Comparison of ENCODE assay signal across 9 mouse cellular contexts in the genomic region with DNA sequence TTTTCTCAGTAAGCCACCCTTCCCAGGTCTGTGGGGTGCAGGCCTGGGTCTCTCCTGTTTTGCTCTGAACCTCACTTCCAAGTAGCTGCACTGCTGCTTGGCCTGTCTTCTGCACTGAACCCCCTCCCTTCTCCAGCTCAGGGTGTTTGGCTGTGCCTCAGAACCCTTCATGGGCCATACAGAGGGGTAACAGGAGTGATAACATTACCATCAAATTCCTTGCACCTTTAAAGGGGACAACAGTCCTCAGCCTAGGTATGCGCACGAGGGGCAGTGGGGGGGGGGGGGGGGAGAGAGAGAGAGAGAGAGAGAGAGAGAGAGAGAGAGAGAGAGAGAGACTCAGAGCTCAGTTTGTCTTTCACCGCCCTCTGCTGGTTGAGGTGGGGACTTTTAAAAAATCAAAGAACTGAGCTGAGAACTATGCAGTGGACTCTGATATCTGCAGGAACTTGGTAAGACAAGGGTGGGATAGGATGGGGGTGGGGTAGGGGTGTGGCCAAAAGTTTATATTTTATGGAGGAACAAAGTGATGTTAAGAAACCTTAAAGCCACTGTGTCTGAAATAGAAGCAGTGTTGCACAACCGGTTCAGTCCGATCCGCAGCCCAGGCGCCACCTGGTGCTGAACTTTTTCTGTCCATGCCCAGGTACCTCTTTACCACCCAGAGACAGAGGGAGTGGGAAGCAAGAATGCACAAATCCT.
DNase-seq lines count a peak whose midpoint lies in the region; ATAC-seq and TF ChIP-seq lines count a peak whose summit lies in the region.
"Had no signal": no experiment of that assay in that cellular context is flagged by ENCODE, and none has a peak within 500 bp of the region (broad histone marks: within the 10 kb centered on the region; RNA-seq: fewer than 3 reads in every experiment).

No protein-coding gene starts in this region.

- no peaks in the 10 kb centered on the region for H3K36me3 ChIP-seq in embryonic facial prominence, embryonic 12.5 days
- H3K36me3 ChIP-seq in midbrain, embryonic 12.5 days, result no peaks in the 10 kb centered on the region
- H3K36me3 ChIP-seq: limb, embryonic 12.5 days had no signal

- peak; percentile 77 for TF ChIP-seq CTCF in layer of hippocampus, adult 2 months (conservative IDR thresholded peaks at IDR 0.05)
- peak; percentile 50 for TF ChIP-seq CTCF in left cerebral cortex, adult 2 months (IDR thresholded peaks at IDR 0.05)

- DNase-seq in layer of hippocampus, adult 2 months (ENCODE audit: low spot score in 2 of 2), result peak in 1 of 2 experiments; percentile 68
- no peak for DNase-seq in layer of hippocampus, postnatal 36 days
- peak; percentile 72 for DNase-seq in adipocyte (ENCODE audit: low spot score)
- DNase-seq in heart, postnatal 4 days, result peak; percentile 68
- peak; percentile 46 to 50 for DNase-seq in left cerebral cortex, adult 2 months (ENCODE audit: extremely low spot score in 1 of 2, low spot score in 2 of 2)
- DNase-seq in testis, postnatal 10 days (ENCODE audit: low spot score), result peak; percentile 70

- H3K4me1 ChIP-seq in embryonic facial prominence, embryonic 12.5 days, result peaks cover 41% of the 10 kb centered on the region
- peaks cover 33% of the 10 kb centered on the region for H3K4me1 ChIP-seq in midbrain, embryonic 12.5 days

- no peak overlapping the region for H3K4me3 ChIP-seq in layer of hippocampus, adult 2 months
- H3K4me3 ChIP-seq in embryonic facial prominence, embryonic 12.5 days, result no peak overlapping the region
- H3K4me3 ChIP-seq in left cerebral cortex, adult 2 months, result no peak overlapping the region
- H3K4me3 ChIP-seq in midbrain, embryonic 12.5 days, result no peak overlapping the region
- H3K4me3 ChIP-seq: limb, embryonic 12.5 days had no signal

- no peak overlapping the region for H3K9ac ChIP-seq in embryonic facial prominence, embryonic 12.5 days
- H3K9ac ChIP-seq in midbrain, embryonic 12.5 days (replicated peaks), result no peak overlapping the region
- H3K9ac ChIP-seq: limb, embryonic 12.5 days had no signal

- intact Hi-C loops in left cerebral cortex, adult 2 months (cut with DNase I), result loop anchor here (1.0 to 5.0 kb wide), 2 partner anchors 127 to 1416 kb away; a partner anchor contains a TSS

- H3K27me3 ChIP-seq in embryonic facial prominence, embryonic 12.5 days, result no peaks in the 10 kb centered on the region
- H3K27me3 ChIP-seq in midbrain, embryonic 12.5 days, result 0 out of 2 replicates have a peak, but pooled peaks cover 9% of the 10 kb centered on the region

- H3K4me2 ChIP-seq in embryonic facial prominence, embryonic 12.5 days (replicated peaks), result no peak overlapping the region
- H3K4me2 ChIP-seq in midbrain, embryonic 12.5 days (replicated peaks), result 0 out of 2 replicates have a peak overlapping the region, but pooled peaks have one; percentile 21
- H3K4me2 ChIP-seq: limb, embryonic 12.5 days had no signal

- ATAC-seq in embryonic facial prominence, embryonic 12.5 days (ENCODE audit: insufficient number of reproducible peaks, insufficient read depth, low FRiP score, low TSS enrichment), result no peak; the same call in 1 of the 2 replicates
- peak; percentile 63 for ATAC-seq in midbrain, embryonic 12.5 days (ENCODE audit: low FRiP score, low read depth)

- H3K9me3 ChIP-seq in embryonic facial prominence, embryonic 12.5 days, result no peaks in the 10 kb centered on the region
- no peaks in the 10 kb centered on the region for H3K9me3 ChIP-seq in midbrain, embryonic 12.5 days
- H3K9me3 ChIP-seq: limb, embryonic 12.5 days had no signal

- H3K27ac ChIP-seq in layer of hippocampus, adult 2 months, result 0 out of 2 replicates have a peak overlapping the region, but pooled peaks have one; percentile 20
- H3K27ac ChIP-seq in embryonic facial prominence, embryonic 12.5 days, result peak overlapping the region; percentile 58
- no peak overlapping the region for H3K27ac ChIP-seq in left cerebral cortex, adult 2 months
- H3K27ac ChIP-seq in midbrain, embryonic 12.5 days (replicated peaks), result no peak overlapping the region
- H3K27ac ChIP-seq: limb, embryonic 12.5 days had no signal

- WGBS in embryonic facial prominence, embryonic 12.5 days, result 16% methylated on average over 7 of the region's 7 CpGs
- 16% methylated on average over 7 of the region's 7 CpGs for WGBS in midbrain, embryonic 12.5 days

Comparison
In these comparisons a context has a peak if more than half of its experiments do, and no peak if none do; other contexts are left out.
1. DNase-seq: peak in adipocyte (single experiment), heart, postnatal 4 days (single experiment), left cerebral cortex, adult 2 months (2 of 2) and testis, postnatal 10 days (single experiment); none in layer of hippocampus, postnatal 36 days (0 of 2).
2. H3K27ac ChIP-seq: peak in layer of hippocampus, adult 2 months (single experiment) and embryonic facial prominence, embryonic 12.5 days (single experiment); none in left cerebral cortex, adult 2 months (single experiment) and midbrain, embryonic 12.5 days (single experiment).